Mouse (Mus musculus): ENCODE measurements at regions not wholly inside any gene's neighbourhood (a gene's known extent, or its start where the extent isn't known, plus 50 kb on each side); places are given as distances from the start of the nearest gene placed in this dataset.

- Histone ChIP-seq H3K9me3 (replicated peaks) (no peaks in the 10 kb centered on the region), H3K4me1 (ENCODE audit: insufficient read depth, low read depth, low read length) (no peaks in the 10 kb centered on the region), H3K4me3 (ENCODE audit: low read depth, low read length) (no peak overlapping the region), H3K27me3 (ENCODE audit: insufficient read depth, low read length) (no peaks in the 10 kb centered on the region), H3K36me3 (replicated peaks) (no peaks in the 10 kb centered on the region)
- no peak for DNase-seq (ENCODE audit: low spot score)
- ATAC-seq (ENCODE audit: extremely low read depth, insufficient number of reproducible peaks, low FRiP score, poor library complexity, severe bottlenecking) = no peak
- TF ChIP-seq CTCF (IDR thresholded peaks at IDR 0.05; ENCODE audit: low read depth, low read length) (no peak), POLR2AphosphoS5 (IDR thresholded peaks at IDR 0.05; ENCODE audit: insufficient replicate concordance, low read depth, low read length) (no peak), TAL1 (conservative IDR thresholded peaks at IDR 0.05; ENCODE audit: low read depth, low read length) (no peak), GATA2 (IDR thresholded peaks at IDR 0.05; ENCODE audit: borderline replicate concordance, low read depth, low read length) (no peak), GATA1 (IDR thresholded peaks at IDR 0.05; ENCODE audit: borderline replicate concordance, low read length) (no peak)
Observed at GRCm38 (mm10) chr2:34074066-34074465, 186.3 kb upstream of the Mvb12b start.

GRCm38 (mm10) chr2:34065592-34065991 is 177.8 kb upstream of the Mvb12b start:
- H3K4me1 ChIP-seq (ENCODE audit: insufficient read depth, low read depth, low read length) = no peaks in the 10 kb centered on the region
- DNase-seq (ENCODE audit: low spot score) = no peak
- TF ChIP-seq GATA1 (IDR thresholded peaks at IDR 0.05; ENCODE audit: borderline replicate concordance, low read length) (no peak), TAL1 (conservative IDR thresholded peaks at IDR 0.05; ENCODE audit: low read depth, low read length) (no peak), POLR2AphosphoS5 (IDR thresholded peaks at IDR 0.05; ENCODE audit: insufficient replicate concordance, low read depth, low read length) (no peak), CTCF (IDR thresholded peaks at IDR 0.05; ENCODE audit: low read depth, low read length) (no peak), GATA2 (IDR thresholded peaks at IDR 0.05; ENCODE audit: borderline replicate concordance, low read depth, low read length) (no peak)
- no peak overlapping the region for H3K4me3 ChIP-seq (ENCODE audit: low read depth, low read length)
- no peaks in the 10 kb centered on the region for H3K27me3 ChIP-seq (ENCODE audit: insufficient read depth, low read length)
- no peak for ATAC-seq (ENCODE audit: extremely low read depth, insufficient number of reproducible peaks, low FRiP score, poor library complexity, severe bottlenecking)
- no peaks in the 10 kb centered on the region for H3K9me3 ChIP-seq (replicated peaks)
- no peaks in the 10 kb centered on the region for H3K36me3 ChIP-seq (replicated peaks)

GRCm38 (mm10) chr2:34065090-34065489 is 177.3 kb upstream of the Mvb12b start:
- Histone ChIP-seq H3K36me3 (replicated peaks) (no peaks in the 10 kb centered on the region), H3K4me1 (ENCODE audit: insufficient read depth, low read depth, low read length) (no peaks in the 10 kb centered on the region), H3K4me3 (ENCODE audit: low read depth, low read length) (no peak overlapping the region), H3K27me3 (ENCODE audit: insufficient read depth, low read length) (no peaks in the 10 kb centered on the region), H3K9me3 (replicated peaks) (no peaks in the 10 kb centered on the region)
- TF ChIP-seq POLR2AphosphoS5 (IDR thresholded peaks at IDR 0.05; ENCODE audit: insufficient replicate concordance, low read depth, low read length) (no peak), GATA1 (IDR thresholded peaks at IDR 0.05; ENCODE audit: borderline replicate concordance, low read length) (no peak), TAL1 (conservative IDR thresholded peaks at IDR 0.05; ENCODE audit: low read depth, low read length) (no peak), GATA2 (IDR thresholded peaks at IDR 0.05; ENCODE audit: borderline replicate concordance, low read depth, low read length) (no peak)
- DNase-seq (ENCODE audit: low spot score) (no peak), ATAC-seq (ENCODE audit: extremely low read depth, insufficient number of reproducible peaks, low FRiP score, poor library complexity, severe bottlenecking) (no peak)

- Histone ChIP-seq H3K27me3 (ENCODE audit: insufficient read depth, low read length) (no peaks in the 10 kb centered on the region), H3K9me3 (replicated peaks) (no peaks in the 10 kb centered on the region), H3K4me3 (ENCODE audit: low read depth, low read length) (no peak overlapping the region), H3K4me1 (ENCODE audit: insufficient read depth, low read depth, low read length) (no peaks in the 10 kb centered on the region), H3K36me3 (replicated peaks) (no peaks in the 10 kb centered on the region)
- DNase-seq (ENCODE audit: low spot score) (no peak), ATAC-seq (ENCODE audit: extremely low read depth, insufficient number of reproducible peaks, low FRiP score, poor library complexity, severe bottlenecking) (no peak)
- TF ChIP-seq TAL1 (conservative IDR thresholded peaks at IDR 0.05; ENCODE audit: low read depth, low read length) (no peak), GATA2 (IDR thresholded peaks at IDR 0.05; ENCODE audit: borderline replicate concordance, low read depth, low read length) (no peak), POLR2AphosphoS5 (IDR thresholded peaks at IDR 0.05; ENCODE audit: insufficient replicate concordance, low read depth, low read length) (no peak), CTCF (IDR thresholded peaks at IDR 0.05; ENCODE audit: low read depth, low read length) (no peak), GATA1 (IDR thresholded peaks at IDR 0.05; ENCODE audit: borderline replicate concordance, low read length) (no peak)
Observed at GRCm38 (mm10) chr2:34056552-34056951, 168.8 kb upstream of the Mvb12b start.

- TF ChIP-seq TAL1 (conservative IDR thresholded peaks at IDR 0.05; ENCODE audit: low read depth, low read length) (no peak), CTCF (IDR thresholded peaks at IDR 0.05; ENCODE audit: low read depth, low read length) (no peak), GATA2 (IDR thresholded peaks at IDR 0.05; ENCODE audit: borderline replicate concordance, low read depth, low read length) (no peak), POLR2AphosphoS5 (IDR thresholded peaks at IDR 0.05; ENCODE audit: insufficient replicate concordance, low read depth, low read length) (no peak), GATA1 (IDR thresholded peaks at IDR 0.05; ENCODE audit: borderline replicate concordance, low read length) (no peak)
- Histone ChIP-seq H3K4me3 (ENCODE audit: low read depth, low read length) (no peak overlapping the region), H3K9me3 (replicated peaks) (no peaks in the 10 kb centered on the region), H3K36me3 (replicated peaks) (no peaks in the 10 kb centered on the region), H3K27me3 (ENCODE audit: insufficient read depth, low read length) (peaks cover 3% of the 10 kb centered on the region; the same call in 1 of the 2 replicates), H3K4me1 (ENCODE audit: insufficient read depth, low read depth, low read length) (no peaks in the 10 kb centered on the region)
- DNase-seq (ENCODE audit: low spot score) (no peak), ATAC-seq (ENCODE audit: extremely low read depth, insufficient number of reproducible peaks, low FRiP score, poor library complexity, severe bottlenecking) (no peak)
Observed at GRCm38 (mm10) chr2:34043064-34043463, 155.3 kb upstream of the Mvb12b start.

GRCm38 (mm10) chr2:34042336-34042735 is 154.6 kb upstream of the Mvb12b start:
- DNase-seq (ENCODE audit: low spot score) = no peak
- no peak for ATAC-seq (ENCODE audit: extremely low read depth, insufficient number of reproducible peaks, low FRiP score, poor library complexity, severe bottlenecking)
- Histone ChIP-seq H3K36me3 (replicated peaks) (no peaks in the 10 kb centered on the region), H3K4me1 (ENCODE audit: insufficient read depth, low read depth, low read length) (no peaks in the 10 kb centered on the region), H3K27me3 (ENCODE audit: insufficient read depth, low read length) (peaks cover 3% of the 10 kb centered on the region; the same call in 1 of the 2 replicates), H3K4me3 (ENCODE audit: low read depth, low read length) (no peak overlapping the region), H3K9me3 (replicated peaks) (no peaks in the 10 kb centered on the region)
- TF ChIP-seq POLR2AphosphoS5 (IDR thresholded peaks at IDR 0.05; ENCODE audit: insufficient replicate concordance, low read depth, low read length) (no peak), GATA2 (IDR thresholded peaks at IDR 0.05; ENCODE audit: borderline replicate concordance, low read depth, low read length) (no peak), TAL1 (conservative IDR thresholded peaks at IDR 0.05; ENCODE audit: low read depth, low read length) (no peak), GATA1 (IDR thresholded peaks at IDR 0.05; ENCODE audit: borderline replicate concordance, low read length) (no peak), CTCF (IDR thresholded peaks at IDR 0.05; ENCODE audit: low read depth, low read length) (no peak)
